Mouse (Mus musculus): ENCODE results near the gene Calcr.

Gene Calcr

GRCm38 (mm10) chr6:3658405-3658804 is 106.1 kb downstream of the Calcr start:
- no peak for DNase-seq (ENCODE audit: low read depth, low spot score)
- no peaks in the 10 kb centered on the region for H3K36me3 ChIP-seq (ENCODE audit: control insufficient read depth, insufficient read depth, low read length, poor library complexity, severe bottlenecking)

More at GRCm38 (mm10) chr6:3658405-3658804, 106.1 kb downstream of the Calcr start:
- no peaks in the 10 kb centered on the region for H3K27me3 ChIP-seq (ENCODE audit: control insufficient read depth, insufficient read depth, low read length, poor library complexity, severe bottlenecking)
